Mouse (Mus musculus) ES-Bruce4 (cell line): ENCODE data around the gene Mfap2. TPM values are rescaled to one million over a fixed set of nuclear protein-coding genes. Genes with fewer than 3 reads are reported as not detected.
A peak's percentile ranks its signal among the peaks of the same experiment; 100 is the strongest.

ENCODE experiments used
- H3K27ac ChIP-seq: 2 replicates; pipeline ENCODE4 v1.5.1; 2012; ENCODE audit warnings: low read length, inconsistent platforms; ENCODE audit not compliant: insufficient read depth
- H3K27me3 ChIP-seq: 2 replicates; pipeline ENCODE4 v1.6.1; 2012; ENCODE audit warnings: mild to moderate bottlenecking, low read length, inconsistent platforms; ENCODE audit not compliant: control insufficient read depth, poor library complexity, insufficient read depth, severe bottlenecking
- H3K36me3 ChIP-seq: 2 replicates; pipeline ENCODE4 v1.6.1; 2012; ENCODE audit warnings: inconsistent platforms, mild to moderate bottlenecking, low read length, moderate library complexity; ENCODE audit not compliant: control insufficient read depth, poor library complexity, insufficient read depth, severe bottlenecking
- H3K4me1 ChIP-seq: one replicate; pipeline ENCODE4 v1.8.1; 2011; ENCODE audit warnings: low read length; ENCODE audit not compliant: control insufficient read depth, insufficient read depth
- H3K4me3 ChIP-seq: 2 replicates; pipeline ENCODE4 v1.5.1; 2011; ENCODE audit warnings: low read depth, mild to moderate bottlenecking, low read length
- H3K9ac ChIP-seq: 2 replicates; pipeline ENCODE4 v1.6.1; 2012; ENCODE audit warnings: low read depth, mild to moderate bottlenecking, inconsistent platforms; ENCODE audit not compliant: poor library complexity, severe bottlenecking
- H3K9me3 ChIP-seq: replicated peaks from 2 replicates; pipeline ENCODE4 v1.6.1; 2012; ENCODE audit warnings: mild to moderate bottlenecking, low read length, inconsistent platforms; ENCODE audit not compliant: control insufficient read depth, poor library complexity, insufficient read depth, severe bottlenecking
- CTCF ChIP-seq: IDR thresholded peaks from one replicate; pipeline ENCODE4 v1.8.1; 2011; ENCODE audit warnings: low read depth, low read length
- EP300 ChIP-seq: IDR thresholded peaks from 2 replicates; pipeline ENCODE4 v1.6.1; 2011; ENCODE audit warnings: low read depth, low read length; ENCODE audit not compliant: insufficient read depth
- POLR2A ChIP-seq: IDR thresholded peaks from one replicate; pipeline ENCODE4 v1.8.1; 2011; ENCODE audit warnings: low read length; ENCODE audit not compliant: insufficient read depth
- polyA plus RNA-seq: library from polyadenylated mRNA; stranded (reverse); fragments of >200 nt; gene quantifications from 2 replicates; pipeline ENCODE4 v1.2.4, GENCODE M21; 2011; ENCODE audit warnings: low read depth; ENCODE audit not compliant: missing spikeins, insufficient read depth, insufficient read length

Gene Mfap2
- polyA plus RNA-seq, 1 experiment = 5.2 TPM

DNA sequence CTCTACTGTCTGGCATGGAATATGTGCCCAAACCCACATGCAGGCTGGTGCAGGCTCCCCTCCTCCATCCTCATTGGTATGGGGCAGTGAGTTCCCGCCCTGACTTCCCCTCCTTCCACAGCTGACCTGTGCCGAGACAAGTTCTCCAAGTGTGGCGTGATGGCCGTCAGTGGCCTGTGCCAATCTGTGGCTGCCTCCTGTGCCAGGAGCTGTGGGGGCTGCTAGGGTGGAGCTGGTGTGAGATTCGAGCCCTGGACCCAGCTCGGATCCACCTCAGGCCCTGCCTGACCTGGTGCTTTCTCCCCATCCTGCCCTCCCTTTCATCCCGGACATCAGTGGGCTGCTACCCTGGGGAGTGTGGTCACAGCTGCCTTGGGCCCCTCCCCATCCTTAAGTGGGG is 5.1 kb downstream of the Mfap2 start:
- Histone ChIP-seq H3K27me3 (no peaks in the 10 kb centered on the region), H3K9ac (no peak overlapping the region), H3K4me3 (no peak overlapping the region), H3K36me3 (no peaks in the 10 kb centered on the region), H3K4me1 (no peaks in the 10 kb centered on the region), H3K27ac (no peak overlapping the region), H3K9me3 (no peaks in the 10 kb centered on the region)
- TF ChIP-seq EP300 (no peak), CTCF (no peak), POLR2A (no peak)

DNA sequence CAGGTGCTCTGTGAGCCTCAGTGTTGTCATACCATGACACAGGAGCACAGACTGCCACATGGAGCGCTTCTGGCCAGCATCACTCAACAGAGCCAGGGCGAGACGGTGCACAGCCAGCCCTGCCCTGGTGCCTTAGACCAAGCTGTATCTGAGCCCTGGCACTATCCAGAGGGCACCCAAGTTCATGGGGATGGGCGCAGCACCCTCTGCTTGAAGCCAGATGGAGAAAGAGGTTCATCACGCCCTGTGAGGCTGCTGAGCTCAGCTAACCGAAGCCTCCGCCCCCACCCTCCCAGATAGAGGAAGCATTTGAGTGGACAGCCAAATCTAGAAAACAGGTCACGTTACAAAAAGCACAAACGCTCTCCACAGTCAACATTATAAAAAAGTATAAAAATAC is 6.1 kb downstream of the Mfap2 start:
- H3K9me3 ChIP-seq = no peaks in the 10 kb centered on the region
- no peaks in the 10 kb centered on the region for H3K27me3 ChIP-seq
- H3K4me3 ChIP-seq = no peak overlapping the region
- H3K36me3 ChIP-seq = no peaks in the 10 kb centered on the region
- H3K27ac ChIP-seq = no peak overlapping the region
- H3K4me1 ChIP-seq = no peaks in the 10 kb centered on the region
- H3K9ac ChIP-seq = no peak overlapping the region
- TF ChIP-seq POLR2A (no peak), EP300 (no peak), CTCF (no peak)

DNA sequence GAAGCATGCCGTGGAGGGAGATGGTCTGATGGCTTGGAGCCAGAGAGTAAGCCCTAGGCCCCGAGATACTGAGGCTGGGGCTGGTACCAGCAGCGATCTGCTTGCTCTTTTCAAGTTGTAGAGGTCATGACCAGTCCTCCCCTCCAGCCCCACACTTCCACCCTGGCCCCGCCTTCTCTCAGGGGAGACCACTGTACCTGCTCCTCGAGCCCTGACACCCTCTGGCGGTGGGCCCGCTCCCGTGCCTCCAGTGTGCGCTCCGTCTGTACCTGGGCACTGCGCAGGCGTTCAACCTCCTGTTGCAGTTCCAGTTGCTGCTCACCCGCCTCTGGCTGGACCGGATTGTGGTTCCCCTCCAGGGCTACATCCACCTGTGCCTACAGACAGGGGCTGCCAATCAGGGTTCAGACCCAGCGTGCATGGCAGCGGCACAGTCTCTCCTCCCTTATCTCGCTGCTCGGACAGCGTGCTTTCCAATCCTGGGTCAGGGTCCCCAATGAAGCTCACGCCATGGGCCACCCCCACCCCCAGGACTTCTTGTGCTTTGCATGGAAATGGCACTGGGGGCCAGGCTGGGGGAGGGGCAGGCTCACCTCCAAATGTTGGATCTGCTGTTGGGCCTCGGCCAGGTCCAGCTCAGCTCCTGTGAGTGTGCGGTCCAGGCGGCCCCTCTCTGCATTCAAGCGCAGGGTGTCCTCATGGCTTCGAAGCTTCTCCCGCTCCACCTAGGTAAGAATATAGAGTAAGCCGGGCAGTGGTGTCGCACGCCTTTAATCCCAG is 7.6 kb downstream of the Mfap2 start:
- Histone ChIP-seq H3K4me3 (peak overlapping the region; percentile 12; the same call in 1 of the 2 replicates), H3K27me3 (no peaks in the 10 kb centered on the region), H3K4me1 (no peaks in the 10 kb centered on the region), H3K9ac (no peak overlapping the region), H3K36me3 (no peaks in the 10 kb centered on the region), H3K9me3 (no peaks in the 10 kb centered on the region), H3K27ac (no peak overlapping the region)
- peak; percentile 36 for TF ChIP-seq CTCF
- no peak for TF ChIP-seq POLR2A

DNA sequence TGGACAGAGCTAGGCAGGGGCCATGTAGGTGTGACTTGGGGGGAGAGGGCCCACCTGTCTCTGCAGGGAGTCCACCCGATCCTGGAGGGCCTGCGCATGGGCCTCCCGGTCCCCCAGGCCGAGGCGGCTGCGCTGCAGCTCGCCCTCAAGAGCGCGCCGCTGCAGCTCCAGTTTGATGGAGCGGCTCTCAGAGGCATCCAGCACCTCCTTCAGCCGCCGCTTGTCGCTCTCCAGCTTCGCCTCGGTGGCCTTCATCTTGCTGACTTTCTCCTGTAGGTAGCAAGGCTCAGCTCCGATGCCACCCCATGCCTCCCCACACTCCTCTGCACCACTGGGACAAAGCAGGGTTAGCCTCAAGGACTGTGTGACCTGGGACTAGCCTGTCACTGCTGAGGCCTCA is 10.0 kb downstream of the Mfap2 start:
- no peak overlapping the region for H3K9ac ChIP-seq
- no peaks in the 10 kb centered on the region for H3K4me1 ChIP-seq

DNA sequence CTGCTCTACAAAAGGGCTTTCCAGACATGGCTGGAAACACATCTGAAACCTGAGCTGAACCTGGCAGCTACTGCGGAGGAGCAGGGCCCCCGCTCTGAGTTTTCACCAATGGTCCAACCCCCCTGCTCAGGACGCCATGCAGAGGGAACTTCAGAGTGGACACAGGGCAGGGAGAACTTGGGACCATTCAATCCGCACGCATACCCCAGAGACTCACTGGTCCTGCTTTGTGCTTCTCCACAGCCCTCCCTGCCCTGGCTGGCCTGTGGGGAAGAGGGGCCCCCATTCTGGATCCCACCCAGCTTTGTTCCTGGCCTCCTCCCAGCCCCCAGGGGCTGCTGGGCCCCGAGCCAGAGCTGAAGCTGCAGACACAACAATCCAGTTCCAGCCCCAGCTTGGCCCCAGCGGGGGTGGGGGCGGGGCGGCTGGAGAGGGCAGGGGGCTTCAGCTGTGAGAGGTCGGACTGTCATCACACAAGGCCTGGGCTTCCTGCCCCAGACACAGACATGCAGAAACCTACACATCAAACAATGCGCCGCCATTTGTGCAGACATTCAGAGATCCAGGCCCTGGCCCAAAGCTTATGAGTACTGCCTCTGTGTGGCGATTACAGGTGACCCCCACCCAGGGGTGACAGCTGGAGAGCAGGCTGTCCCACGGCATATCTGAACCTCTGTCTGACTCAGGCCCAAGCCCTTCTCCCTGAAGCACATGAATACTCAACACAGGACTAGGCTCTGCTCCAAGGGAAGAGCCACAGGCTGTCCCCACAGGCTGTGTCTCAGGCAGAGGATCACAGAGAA is 10.8 kb downstream of the Mfap2 start:
- Histone ChIP-seq H3K4me3 (no peak overlapping the region), H3K4me1 (no peaks in the 10 kb centered on the region), H3K9me3 (no peaks in the 10 kb centered on the region), H3K27me3 (no peaks in the 10 kb centered on the region), H3K9ac (no peak overlapping the region), H3K36me3 (no peaks in the 10 kb centered on the region), H3K27ac (no peak overlapping the region)
- no peak for TF ChIP-seq EP300
- no peak for TF ChIP-seq CTCF
- no peak for TF ChIP-seq POLR2A

More for the DNA sequence above, 10.0 kb downstream of the Mfap2 start:
- Histone ChIP-seq H3K27ac (no peak overlapping the region), H3K36me3 (no peaks in the 10 kb centered on the region), H3K27me3 (no peaks in the 10 kb centered on the region), H3K9me3 (no peaks in the 10 kb centered on the region), H3K4me3 (no peak overlapping the region)
- no peak for TF ChIP-seq EP300
- no peak for TF ChIP-seq POLR2A
- no peak for TF ChIP-seq CTCF

DNA sequence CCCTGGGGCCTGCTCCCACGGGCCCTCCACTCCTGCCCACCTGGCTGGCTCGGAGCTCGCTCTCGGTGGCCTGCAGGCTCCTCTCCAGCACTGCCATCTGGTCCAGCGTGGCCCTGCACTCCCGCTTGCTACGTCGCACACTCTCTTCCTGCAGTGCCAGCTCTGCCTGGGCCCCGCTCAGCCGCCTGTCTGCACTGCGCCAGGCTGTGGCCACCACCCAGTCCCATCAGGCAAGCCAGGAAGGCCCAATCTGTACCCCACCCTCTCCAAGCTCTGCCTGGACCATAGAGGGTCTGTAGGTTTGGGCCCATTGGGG is 11.4 kb downstream of the Mfap2 start:
- Histone ChIP-seq H3K4me1 (no peaks in the 10 kb centered on the region), H3K9ac (no peak overlapping the region), H3K27me3 (no peaks in the 10 kb centered on the region), H3K9me3 (no peaks in the 10 kb centered on the region), H3K36me3 (no peaks in the 10 kb centered on the region), H3K27ac (no peak overlapping the region), H3K4me3 (no peak overlapping the region)
- TF ChIP-seq EP300 (no peak), CTCF (no peak), POLR2A (no peak)
